In genomic region chr10:39541951-39542521, GRCm38 (mm10) we compare ENCODE assay signal across 8 mouse cellular contexts.
A peak's percentile ranks its signal among the peaks of the same experiment; 100 is the strongest.
DNase-seq lines count a peak whose midpoint lies in the region; ATAC-seq lines count a peak whose summit lies in the region.

No protein-coding gene starts in this region.

- no peaks in the 10 kb centered on the region for H3K9me3 ChIP-seq in stomach, embryonic 15.5 days

- intact Hi-C loops in left cerebral cortex, postnatal 36 days (cut with DNase I), result no loop called here

- peak overlapping the region; percentile 87 for H3K27ac ChIP-seq in stomach, embryonic 15.5 days

- no peak overlapping the region for H3K4me2 ChIP-seq in stomach, embryonic 15.5 days

- H3K4me3 ChIP-seq in stomach, embryonic 15.5 days (replicated peaks), result no peak overlapping the region

- peaks cover 42% of the 10 kb centered on the region for H3K4me1 ChIP-seq in stomach, embryonic 15.5 days

- peak; percentile 36 to 66 for DNase-seq in frontal cortex, adult 2 months (ENCODE audit: extremely low spot score in 1 of 2, low spot score in 1 of 2)
- DNase-seq in frontal cortex, postnatal 25 days (ENCODE audit: low spot score in 2 of 2), result no peak
- DNase-seq in right cerebral cortex, adult 2 months (ENCODE audit: low spot score in 2 of 2), result peak; percentile 42 to 50
- no peak for DNase-seq in right cerebral cortex, postnatal 4 days
- DNase-seq in left cerebral cortex, postnatal 36 days (ENCODE audit: low spot score in 2 of 2), result peak; percentile 42 to 52
- no peak for DNase-seq in urinary bladder, postnatal 25 days (ENCODE audit: low spot score)
- DNase-seq in spleen, postnatal 14 days (ENCODE audit: low spot score in 2 of 2), result no peak

- H3K27me3 ChIP-seq in stomach, embryonic 15.5 days (replicated peaks), result no peaks in the 10 kb centered on the region

- no peaks in the 10 kb centered on the region for H3K36me3 ChIP-seq in stomach, embryonic 15.5 days

- ATAC-seq in stomach, embryonic 15.5 days (ENCODE audit: insufficient read depth, low FRiP score, low read depth), result no peak

- no peak overlapping the region for H3K9ac ChIP-seq in stomach, embryonic 15.5 days

- 33% methylated on average over 7 of the region's 7 CpGs for WGBS in stomach, embryonic 15.5 days

Comparison
In these comparisons a context has a peak if more than half of its experiments do, and no peak if none do; other contexts are left out.
1. DNase-seq: peak in frontal cortex, adult 2 months (2 of 2), right cerebral cortex, adult 2 months (2 of 2) and left cerebral cortex, postnatal 36 days (2 of 2); none in frontal cortex, postnatal 25 days (0 of 2), right cerebral cortex, postnatal 4 days (single experiment), urinary bladder, postnatal 25 days (single experiment) and spleen, postnatal 14 days (0 of 2).